Mouse (Mus musculus) limb, embryonic 11.5 days (tissue): ENCODE data around the gene Ttc29. TPM values are rescaled to one million over a fixed set of nuclear protein-coding genes. Genes with fewer than 3 reads are reported as not detected.
A peak's percentile ranks its signal among the peaks of the same experiment; 100 is the strongest.

ENCODE experiments used
- ATAC-seq: fragments of 200-750 bp; cut with Nextera tagmentation; 2 replicates; pipeline ENCODE4 v1.8.0; 2017; ENCODE audit warnings: low read depth; ENCODE audit not compliant: insufficient number of reproducible peaks, low FRiP score, low TSS enrichment
- DNase-seq: peaks from one replicate; pipeline ENCODE4 v3.0.0-alpha.2; 2015; ENCODE audit warnings: low spot score
- H3K27ac ChIP-seq: fragments of 300-500 bp; sonication (generic); replicated peaks from 2 replicates; pipeline ENCODE4 v1.5.1; 2014; ENCODE audit warnings: low read depth, mild to moderate bottlenecking, low read length
- H3K27me3 ChIP-seq: fragments of 300-500 bp; sonication (generic); 2 replicates; pipeline ENCODE4 v1.6.1; 2014; ENCODE audit warnings: mild to moderate bottlenecking, low read length, mixed read lengths; ENCODE audit not compliant: control insufficient read depth, insufficient read depth
- H3K36me3 ChIP-seq: fragments of 300-500 bp; sonication (generic); 2 replicates; pipeline ENCODE4 v1.6.1; 2014; ENCODE audit warnings: mild to moderate bottlenecking, low read length, moderate library complexity, mixed read lengths; ENCODE audit not compliant: control insufficient read depth, insufficient read depth
- H3K4me1 ChIP-seq: fragments of 300-500 bp; sonication (generic); 2 replicates; pipeline ENCODE4 v1.6.1; 2014; ENCODE audit warnings: low read length, mixed read lengths; ENCODE audit not compliant: control insufficient read depth, insufficient read depth
- H3K4me2 ChIP-seq: fragments of 300-500 bp; sonication (generic); 2 replicates; pipeline ENCODE4 v1.6.1; 2014; ENCODE audit warnings: low read depth, mild to moderate bottlenecking, moderate library complexity; ENCODE audit not compliant: severe bottlenecking
- H3K4me3 ChIP-seq: fragments of 300-500 bp; sonication (generic); 2 replicates; pipeline ENCODE4 v1.5.1; 2014; ENCODE audit warnings: low read depth, low read length
- H3K9ac ChIP-seq: fragments of 300-500 bp; sonication (generic); 2 replicates; pipeline ENCODE4 v1.6.1; 2014; ENCODE audit warnings: mild to moderate bottlenecking, low read length
- H3K9me3 ChIP-seq: fragments of 300-500 bp; sonication (generic); 2 replicates; pipeline ENCODE4 v1.6.1; 2016; ENCODE audit warnings: low read length; ENCODE audit not compliant: control insufficient read depth
- WGBS: fragments of 180-500 bp; shearing (Covaris S2); extraction: QIAGEN DNeasy Blood & Tissue Kit; methylation state at CpG from one replicate; pipeline ENCODE4 v1.1.7; 2014; 5-methylcytosine and 5-hydroxymethylcytosine counted together
- polyA plus RNA-seq: library from polyadenylated mRNA; unstranded; fragments of >200 nt; fragmentation: Nextera tagmentation; extraction: Ambion mirVana; gene quantifications from 2 replicates; pipeline ENCODE4 v1.2.1, GENCODE M21; 2014

The Ttc29 gene
- polyA plus RNA-seq, 1 experiment from 2014 or later: not detected

GRCm38 (mm10) chr8:78230721-78231120, 17.6 kb downstream of the Ttc29 start:
- Histone ChIP-seq H3K27ac (no peak overlapping the region), H3K9me3 (no peaks in the 10 kb centered on the region), H3K4me3 (no peak overlapping the region), H3K27me3 (no peaks in the 10 kb centered on the region), H3K4me1 (no peaks in the 10 kb centered on the region), H3K4me2 (no peak overlapping the region), H3K9ac (no peak overlapping the region), H3K36me3 (no peaks in the 10 kb centered on the region)
- ATAC-seq (no peak), DNase-seq (no peak)
- WGBS: 61% methylated on average over 2 of the region's 2 CpGs

- H3K4me3 ChIP-seq: no peak overlapping the region
- H3K9ac ChIP-seq: no peak overlapping the region
- no peak overlapping the region for H3K4me2 ChIP-seq
- WGBS: 49% methylated on average over 14 of the region's 14 CpGs
- no peaks in the 10 kb centered on the region for H3K9me3 ChIP-seq
- DNase-seq (no peak), ATAC-seq (no peak)
- H3K27me3 ChIP-seq: no peaks in the 10 kb centered on the region
- no peaks in the 10 kb centered on the region for H3K36me3 ChIP-seq
- no peak overlapping the region for H3K27ac ChIP-seq
- H3K4me1 ChIP-seq: no peaks in the 10 kb centered on the region
Measured at GRCm38 (mm10) chr8:78232870-78233707, 20.0 kb downstream of the Ttc29 start.

- Histone ChIP-seq H3K4me1 (no peaks in the 10 kb centered on the region), H3K9me3 (no peaks in the 10 kb centered on the region), H3K4me2 (no peak overlapping the region), H3K27me3 (no peaks in the 10 kb centered on the region), H3K36me3 (no peaks in the 10 kb centered on the region), H3K9ac (no peak overlapping the region), H3K4me3 (no peak overlapping the region), H3K27ac (no peak overlapping the region)
- WGBS: 85% methylated on average over 7 of the region's 7 CpGs
- DNase-seq (no peak), ATAC-seq (no peak)
Measured at GRCm38 (mm10) chr8:78233708-78234201, 20.7 kb downstream of the Ttc29 start.

GRCm38 (mm10) chr8:78237972-78238675, 25.0 kb downstream of the Ttc29 start:
- H3K36me3 ChIP-seq: no peaks in the 10 kb centered on the region
- no peak overlapping the region for H3K9ac ChIP-seq
- no peaks in the 10 kb centered on the region for H3K9me3 ChIP-seq
- no peaks in the 10 kb centered on the region for H3K4me1 ChIP-seq
- WGBS: 64% methylated on average over 6 of the region's 6 CpGs
- no peaks in the 10 kb centered on the region for H3K27me3 ChIP-seq
- H3K4me3 ChIP-seq: no peak overlapping the region
- ATAC-seq: no peak
- no peak overlapping the region for H3K4me2 ChIP-seq
- no peak overlapping the region for H3K27ac ChIP-seq
- peak; percentile 30 for DNase-seq

- WGBS: 54% methylated on average over 3 of the region's 3 CpGs
- Histone ChIP-seq H3K4me3 (no peak overlapping the region), H3K27ac (no peak overlapping the region), H3K27me3 (no peaks in the 10 kb centered on the region), H3K4me2 (no peak overlapping the region), H3K9ac (no peak overlapping the region), H3K36me3 (no peaks in the 10 kb centered on the region), H3K4me1 (no peaks in the 10 kb centered on the region), H3K9me3 (no peaks in the 10 kb centered on the region)
- ATAC-seq (no peak), DNase-seq (no peak)
Measured at GRCm38 (mm10) chr8:78251115-78251514, 38.0 kb downstream of the Ttc29 start.

GRCm38 (mm10) chr8:78254374-78254773, 41.3 kb downstream of the Ttc29 start:
- no peak overlapping the region for H3K4me3 ChIP-seq
- DNase-seq (no peak), ATAC-seq (no peak)
- no peaks in the 10 kb centered on the region for H3K9me3 ChIP-seq
- no peaks in the 10 kb centered on the region for H3K4me1 ChIP-seq
- H3K36me3 ChIP-seq: no peaks in the 10 kb centered on the region
- H3K27me3 ChIP-seq: no peaks in the 10 kb centered on the region
- no peak overlapping the region for H3K4me2 ChIP-seq
- H3K27ac ChIP-seq: no peak overlapping the region
- 82% methylated on average over 4 of the region's 4 CpGs for WGBS
- no peak overlapping the region for H3K9ac ChIP-seq

GRCm38 (mm10) chr8:78255011-78255410, 41.9 kb downstream of the Ttc29 start:
- no peaks in the 10 kb centered on the region for H3K4me1 ChIP-seq
- DNase-seq (no peak), ATAC-seq (no peak)
- no peak overlapping the region for H3K4me3 ChIP-seq
- H3K4me2 ChIP-seq: no peak overlapping the region
- 98% methylated on average over 3 of the region's 3 CpGs for WGBS
- H3K9me3 ChIP-seq: no peaks in the 10 kb centered on the region
- no peak overlapping the region for H3K9ac ChIP-seq
- H3K27me3 ChIP-seq: no peaks in the 10 kb centered on the region
- no peaks in the 10 kb centered on the region for H3K36me3 ChIP-seq
- H3K27ac ChIP-seq: no peak overlapping the region

GRCm38 (mm10) chr8:78265506-78265905, 52.4 kb downstream of the Ttc29 start:
- peaks cover 16% of the 10 kb centered on the region for H3K4me1 ChIP-seq
- H3K27me3 ChIP-seq: no peaks in the 10 kb centered on the region
- no peak overlapping the region for H3K27ac ChIP-seq
- H3K9ac ChIP-seq: no peak overlapping the region
- DNase-seq: no peak
- no peaks in the 10 kb centered on the region for H3K36me3 ChIP-seq
- 12% methylated on average over 5 of the region's 5 CpGs for WGBS
- no peak overlapping the region for H3K4me3 ChIP-seq
- H3K4me2 ChIP-seq: no peak overlapping the region
- no peak for ATAC-seq
- H3K9me3 ChIP-seq: no peaks in the 10 kb centered on the region
